Mouse (Mus musculus) left cerebral cortex, adult 2 months (tissue): ENCODE measurements around the gene Zbtb20. TPM values are rescaled to one million over a fixed set of nuclear protein-coding genes. Genes with fewer than 3 reads are reported as not detected.

Experiments used
- DNase-seq, 2 experiments: peaks; one replicate each; pipeline ENCODE4 v3.0.0; 2021 to 2022; ENCODE audit warnings: low spot score in 2 of 2, mixed read lengths in 1 of 2; ENCODE audit errors: extremely low spot score in 1 of 2
- H3K27ac ChIP-seq: fragments of 200-600 bp; 2 replicates; pipeline ENCODE4 v1.8.1; 2022
- H3K4me3 ChIP-seq: fragments of 200-600 bp; 2 replicates; pipeline ENCODE4 v1.8.1; 2022
- CTCF ChIP-seq: fragments of 200-600 bp; IDR thresholded peaks from 2 replicates; pipeline ENCODE4 v1.8.1; 2022; ENCODE audit warnings: antibody characterized with exemption, mild to moderate bottlenecking, moderate library complexity
- intact Hi-C: fragments of 180-260 bp; cut with DNase I; formaldehyde crosslinking; loops from one replicate; pipeline ENCODE4 v1.15.1; 2025
- microRNA-seq, 2 experiments: library from miRNA; unstranded; fragments of <30 nt; microRNA quantifications; one replicate each; pipeline ENCODE4 v1.2.0; 2021
- total RNA-seq, 2 experiments: library from RNA; stranded (reverse); gene quantifications; 2 replicates each; pipeline ENCODE4 v1.2.3; 2021

Zbtb20 gene
- total RNA-seq, 2 experiments from 2014 or later, result 46.5 to 57.6 TPM

DNA sequence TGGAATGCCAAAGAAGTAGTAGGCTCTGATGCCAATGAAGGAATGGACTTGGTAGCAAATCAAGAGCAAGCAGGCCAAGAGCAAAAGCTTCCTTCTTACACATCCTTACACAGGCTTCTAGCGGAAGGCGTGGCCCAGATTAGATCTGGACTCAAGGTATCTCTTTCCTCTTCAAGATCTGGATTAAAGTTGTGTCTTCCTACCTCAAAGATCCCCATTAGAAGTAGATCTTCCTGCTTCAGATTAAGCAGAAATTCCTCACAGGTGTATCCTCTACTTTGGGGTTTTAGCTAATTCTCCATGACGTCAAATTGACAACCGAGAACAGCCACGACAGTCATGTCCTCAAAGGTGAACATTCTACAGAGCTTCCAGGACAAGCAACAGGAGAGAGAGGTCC, 816.1 kb downstream of the Zbtb20 start:
- DNase-seq, result no peak
- intact Hi-C loops, result no loop called here
- H3K27ac ChIP-seq, result no peak overlapping the region

More for the DNA sequence above, 816.1 kb downstream of the Zbtb20 start:
- TF ChIP-seq CTCF, result no peak
- H3K4me3 ChIP-seq, result no peak overlapping the region

Small RNA genes lying within 50 kb of the gene (microRNA-seq; reads per million reads assigned to microRNA genes)
- gene Mir568, result 0 reads per million in 2 experiments
